Mouse (Mus musculus): Measurements from ENCODE around the gene Dok7. TPM values are rescaled to one million over a fixed set of nuclear protein-coding genes. Genes with fewer than 3 reads are reported as not detected.

Gene Dok7
- total RNA-seq (2021), result 10 to 100 TPM; 26.8 to 28.4 TPM
- long read RNA-seq, experiment 1, transcript Dok7-203 (7 exons, 2,779 nt), result major isoform, 7 of 22 reads
- long read RNA-seq, experiment 1, partial matches to known transcripts, result 2 of 22 reads
- long read RNA-seq, experiment 1, other reads (novel, unspliced or antisense), result 13 of 22 reads
- long read RNA-seq, experiment 2, transcript Dok7-203 (7 exons, 2,779 nt), result major isoform, 7 of 15 reads
- long read RNA-seq, experiment 2, partial matches to known transcripts, result 4 of 15 reads
- long read RNA-seq, experiment 2, other reads (novel, unspliced or antisense), result 3 of 15 reads

DNA sequence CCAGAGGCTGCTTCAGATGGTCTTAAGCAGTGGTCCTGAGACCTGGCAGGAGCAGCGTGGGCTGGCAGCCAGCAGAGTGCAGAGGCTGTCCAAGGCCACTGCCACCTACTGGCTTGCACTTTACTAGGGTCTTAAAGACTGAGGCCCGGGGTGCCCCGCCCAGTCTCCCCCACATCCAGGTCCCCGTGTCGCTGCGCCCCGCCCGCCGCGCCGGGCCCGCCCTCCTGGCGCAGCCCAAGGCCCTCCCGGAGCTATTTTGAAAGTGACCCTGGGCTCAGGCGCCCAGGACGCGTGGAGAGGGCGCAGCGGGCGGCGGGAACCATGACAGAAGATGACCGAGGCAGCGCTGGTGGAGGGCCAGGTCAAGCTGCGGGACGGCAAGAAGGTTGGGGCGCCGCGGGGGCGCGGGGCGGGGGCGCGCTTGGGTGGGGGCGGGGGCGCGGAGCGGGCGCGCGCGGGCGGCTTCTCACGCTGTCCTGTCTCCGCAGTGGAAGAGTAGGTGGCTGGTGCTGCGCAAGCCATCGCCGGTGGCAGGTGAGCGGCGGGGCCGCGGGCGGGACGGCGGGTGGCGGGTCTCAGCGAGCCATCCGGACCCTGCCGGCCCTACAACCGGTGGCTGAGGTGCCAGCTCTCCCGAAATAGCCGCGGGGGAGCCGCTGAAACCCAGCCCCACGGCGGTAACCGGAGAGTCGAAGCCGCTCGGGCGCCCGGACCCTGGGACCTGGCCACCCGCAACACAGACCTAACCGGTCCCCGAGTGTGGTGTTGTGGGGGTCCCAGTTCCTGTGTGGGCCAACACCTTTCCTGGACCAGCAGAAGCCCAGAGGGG lies at the start of gene Dok7:
Gene Dok7, plus strand, starts transcription at position 163 of the 829 bp plus-strand sequence.
- intact Hi-C loops (cut with DNase I), result no loop called here
- peak; percentile 49 to 53 for DNase-seq

GRCm38 (mm10) chr5:35009163-35009562 lies 47.4 kb upstream of the Dok7 start:
- DNase-seq, result no peak
- intact Hi-C loops (cut with DNase I), result no loop called here

GRCm38 (mm10) chr5:35010656-35011055 lies 45.9 kb upstream of the Dok7 start:
- no peak for DNase-seq
- intact Hi-C loops (cut with DNase I), result no loop called here

GRCm38 (mm10) chr5:35011156-35011923 lies 45.2 kb upstream of the Dok7 start:
- DNase-seq, result no peak
- intact Hi-C loops (cut with DNase I), result no loop called here

- intact Hi-C loops (cut with DNase I), result no loop called here
Measured at GRCm38 (mm10) chr5:35014036-35014435, 42.5 kb upstream of the Dok7 start.

GRCm38 (mm10) chr5:35019673-35020300 lies 36.8 kb upstream of the Dok7 start:
- no peak for DNase-seq
- intact Hi-C loops (cut with DNase I), result no loop called here

More at GRCm38 (mm10) chr5:35014036-35014435, 42.5 kb upstream of the Dok7 start:
- DNase-seq, result no peak

- DNase-seq, result no peak
- intact Hi-C loops (cut with DNase I), result no loop called here
Measured at GRCm38 (mm10) chr5:35020410-35021241, 35.9 kb upstream of the Dok7 start.

GRCm38 (mm10) chr5:35024975-35025374 lies 31.6 kb upstream of the Dok7 start:
- peak; percentile 45 to 54 for DNase-seq

DNA sequence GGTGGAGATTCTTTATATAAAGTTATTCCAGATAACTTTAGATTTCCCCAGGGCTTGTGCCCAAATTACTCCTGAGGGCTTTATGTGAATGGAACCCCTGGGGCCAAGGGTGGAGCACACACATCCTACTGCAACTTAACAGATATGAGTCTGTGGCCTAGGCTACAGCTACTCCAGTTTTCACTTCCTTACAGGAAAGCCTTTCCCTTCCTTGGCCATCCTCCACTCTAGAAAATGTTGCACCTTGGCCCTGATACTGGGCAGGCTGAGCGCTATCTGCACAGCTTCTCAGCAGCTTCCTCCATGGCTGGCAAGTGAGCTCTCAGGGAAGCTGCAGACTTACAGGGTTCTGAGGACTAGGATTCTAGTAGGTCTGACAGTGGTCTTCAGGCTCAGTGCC lies 27.3 kb upstream of the Dok7 start:
- intact Hi-C loops (cut with DNase I), result loop anchor here (5.0 kb wide), 1 partner anchor 112 kb away; no protein-coding TSS in a partner anchor
- no peak for DNase-seq

More at GRCm38 (mm10) chr5:35024975-35025374, 31.6 kb upstream of the Dok7 start:
- intact Hi-C loops (cut with DNase I), result loop anchor here (1.0 to 5.0 kb wide), 2 partner anchors 40 to 108 kb away; no protein-coding TSS in a partner anchor

DNA sequence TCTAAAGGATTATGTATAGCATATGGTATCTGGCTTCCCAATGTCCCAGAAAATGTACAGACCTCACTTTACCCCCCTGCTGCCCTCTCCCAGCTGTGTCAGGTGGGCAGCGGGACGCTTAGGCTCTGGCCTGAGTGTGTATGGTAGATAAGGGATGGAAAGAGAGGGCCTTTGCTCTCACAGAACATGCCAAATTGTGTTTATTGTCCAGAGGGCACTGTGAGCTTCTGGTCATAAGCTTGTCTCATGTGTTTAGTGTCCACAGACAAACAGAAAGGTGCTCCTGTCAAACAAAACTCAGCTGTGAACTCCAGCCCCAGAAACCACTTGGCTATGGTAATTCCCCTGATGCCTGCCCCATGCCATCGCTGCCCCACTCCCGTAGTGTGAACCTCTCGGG lies 26.8 kb upstream of the Dok7 start:
- no peak for DNase-seq
- intact Hi-C loops (cut with DNase I), result loop anchor here (5.0 kb wide), 1 partner anchor 112 kb away; no protein-coding TSS in a partner anchor

GRCm38 (mm10) chr5:35033068-35033467 lies 23.5 kb upstream of the Dok7 start:
- intact Hi-C loops (cut with DNase I), result no loop called here
- no peak for DNase-seq

GRCm38 (mm10) chr5:35033619-35034018 lies 22.9 kb upstream of the Dok7 start:
- no peak for DNase-seq
- intact Hi-C loops (cut with DNase I), result no loop called here

- intact Hi-C loops (cut with DNase I), result no loop called here
Measured at GRCm38 (mm10) chr5:35035141-35035540, 21.4 kb upstream of the Dok7 start.

DNA sequence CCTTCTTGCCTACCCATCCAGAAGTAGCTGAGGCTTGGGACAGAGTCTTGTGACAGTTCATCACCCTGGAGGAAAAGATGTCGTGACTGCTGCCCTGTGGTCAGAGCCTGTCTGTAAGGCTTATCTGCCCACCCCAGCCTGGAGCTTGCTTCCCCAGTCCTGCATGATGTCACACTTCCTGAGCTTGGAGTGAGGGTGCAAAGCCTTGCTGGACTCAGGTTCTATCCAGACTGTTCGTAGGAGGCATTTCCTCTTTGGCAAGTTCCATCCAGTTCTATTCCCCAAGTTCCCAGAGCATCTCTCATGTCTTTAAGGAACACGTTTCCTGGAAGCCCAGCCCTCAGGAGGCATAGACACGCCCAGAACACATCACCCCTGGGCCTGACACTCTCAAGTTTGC lies 20.8 kb upstream of the Dok7 start:
- no peak for DNase-seq
- intact Hi-C loops (cut with DNase I), result no loop called here

More at GRCm38 (mm10) chr5:35035141-35035540, 21.4 kb upstream of the Dok7 start:
- no peak for DNase-seq

GRCm38 (mm10) chr5:35037438-35037837 lies 19.1 kb upstream of the Dok7 start:
- DNase-seq, result no peak
- intact Hi-C loops (cut with DNase I), result no loop called here

- intact Hi-C loops (cut with DNase I), result no loop called here
- no peak for DNase-seq
Measured at GRCm38 (mm10) chr5:35041268-35041829, 15.2 kb upstream of the Dok7 start, which contains the start of gene Hgfac. Gene Hgfac (plus strand): TSS chr5:35041509.

GRCm38 (mm10) chr5:35042431-35043109 lies 14.0 kb upstream of the Dok7 start:
- DNase-seq, result no peak
- intact Hi-C loops (cut with DNase I), result loop anchor here (1.0 to 2.0 kb wide), 2 partner anchors 62 to 127 kb away; no protein-coding TSS in a partner anchor

DNA sequence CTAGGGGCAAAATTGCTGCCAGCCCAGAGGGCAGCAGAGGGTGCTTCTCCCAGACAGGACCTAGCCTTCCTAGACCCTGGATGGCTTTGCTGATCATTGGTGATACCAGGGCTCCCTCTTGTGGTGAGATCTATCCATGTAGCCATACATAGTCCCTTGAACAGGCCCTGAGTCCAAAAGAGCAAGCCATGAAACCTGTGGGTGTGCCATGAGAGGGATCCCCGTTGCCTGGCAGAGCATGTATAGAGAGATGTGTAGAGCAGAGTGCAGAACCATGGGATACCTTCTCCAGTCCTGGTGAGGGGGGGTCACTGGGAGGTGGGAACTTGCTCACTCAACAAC lies 13.5 kb upstream of the Dok7 start:
- DNase-seq, result peak in 1 of 2 experiments; percentile 69
- intact Hi-C loops (cut with DNase I), result loop anchor here (2.0 kb wide), 1 partner anchor 62 kb away; no protein-coding TSS in a partner anchor

Data from gastrocnemius, postnatal 36 days (tissue).